Mouse (Mus musculus): ENCODE data around the gene Upk3b.

The Upk3b gene

GRCm38 (mm10) chr5:136075076-136075475, 36.8 kb downstream of the Upk3b start:
- in situ Hi-C loops (cut with MboI): no loop called here

- in situ Hi-C loops (cut with MboI): no loop called here
Measured at GRCm38 (mm10) chr5:136076284-136076683, 38.0 kb downstream of the Upk3b start.

- in situ Hi-C loops (cut with MboI): no loop called here
Measured at GRCm38 (mm10) chr5:136077001-136077550, 38.8 kb downstream of the Upk3b start.

- in situ Hi-C loops (cut with MboI): no loop called here
Measured at GRCm38 (mm10) chr5:136078136-136078535, 39.8 kb downstream of the Upk3b start.

GRCm38 (mm10) chr5:136082345-136082744, 44.0 kb downstream of the Upk3b start:
- in situ Hi-C loops (cut with MboI): no loop called here

GRCm38 (mm10) chr5:136083669-136084107, 45.4 kb downstream of the Upk3b start, which contains the start of gene Rasa4:
Gene Rasa4 (plus strand): TSS chr5:136083916.
- in situ Hi-C loops (cut with MboI): no loop called here

- in situ Hi-C loops (cut with MboI): no loop called here
Measured at GRCm38 (mm10) chr5:136084144-136084881, 46.0 kb downstream of the Upk3b start.

- in situ Hi-C loops (cut with MboI): no loop called here
Measured at GRCm38 (mm10) chr5:136084891-136085651, 46.8 kb downstream of the Upk3b start.

- in situ Hi-C loops (cut with MboI): no loop called here
Measured at GRCm38 (mm10) chr5:136086290-136086689, 48.0 kb downstream of the Upk3b start.

- in situ Hi-C loops (cut with MboI): no loop called here
Measured at GRCm38 (mm10) chr5:136088821-136089575, 50.7 kb downstream of the Upk3b start.

GRCm38 (mm10) chr5:136091927-136092326, 53.6 kb downstream of the Upk3b start:
- in situ Hi-C loops (cut with MboI): no loop called here

- in situ Hi-C loops (cut with MboI): no loop called here
Measured at GRCm38 (mm10) chr5:136094249-136095010, 56.1 kb downstream of the Upk3b start.

GRCm38 (mm10) chr5:136095089-136095488, 56.8 kb downstream of the Upk3b start:
- in situ Hi-C loops (cut with MboI): no loop called here
